Mouse (Mus musculus) embryonic facial prominence, embryonic 15.5 days (tissue): ENCODE data around the gene Zc3h7b. TPM values are rescaled to one million over a fixed set of nuclear protein-coding genes. Genes with fewer than 3 reads are reported as not detected.

Experiments used
- ATAC-seq: fragments of 200-750 bp; cut with Nextera tagmentation; 2 replicates; pipeline ENCODE4 v1.8.0; 2017; ENCODE audit warnings: low read depth, moderate TSS enrichment; ENCODE audit not compliant: insufficient number of reproducible peaks, low FRiP score, low TSS enrichment
- H3K27ac ChIP-seq: fragments of 300-500 bp; sonication (generic); replicated peaks from 2 replicates; pipeline ENCODE4 v1.5.1; 2015; ENCODE audit warnings: mild to moderate bottlenecking, inconsistent platforms
- H3K27me3 ChIP-seq: fragments of 300-500 bp; sonication (generic); 2 replicates; pipeline ENCODE4 v1.6.1; 2015; ENCODE audit warnings: inconsistent platforms
- H3K36me3 ChIP-seq: fragments of 300-500 bp; sonication (generic); 2 replicates; pipeline ENCODE4 v1.6.1; 2015; ENCODE audit warnings: mild to moderate bottlenecking, inconsistent platforms
- H3K4me1 ChIP-seq: fragments of 300-500 bp; sonication (generic); 2 replicates; pipeline ENCODE4 v1.6.1; 2015; ENCODE audit warnings: inconsistent platforms
- H3K4me2 ChIP-seq: fragments of 300-500 bp; sonication (generic); replicated peaks from 2 replicates; pipeline ENCODE4 v1.6.1; 2015; ENCODE audit warnings: mild to moderate bottlenecking, inconsistent platforms
- H3K4me3 ChIP-seq: fragments of 300-500 bp; sonication (generic); replicated peaks from 2 replicates; pipeline ENCODE4 v1.5.1; 2015; ENCODE audit warnings: mild to moderate bottlenecking, inconsistent platforms
- H3K9ac ChIP-seq: fragments of 300-500 bp; sonication (generic); 2 replicates; pipeline ENCODE4 v1.6.1; 2015; ENCODE audit warnings: inconsistent platforms
- H3K9me3 ChIP-seq: fragments of 300-500 bp; sonication (generic); replicated peaks from 2 replicates; pipeline ENCODE4 v1.6.1; 2016; ENCODE audit warnings: inconsistent platforms
- WGBS: fragments of 180-500 bp; shearing (Covaris S2); methylation state at CpG from one replicate; pipeline ENCODE4 v1.1.7; 2015; 5-methylcytosine and 5-hydroxymethylcytosine counted together
- polyA plus RNA-seq: library from polyadenylated mRNA; unstranded; fragments of >200 nt; fragmentation: Nextera tagmentation; extraction: Ambion mirVana; gene quantifications from 2 replicates; pipeline ENCODE4 v1.2.1, GENCODE M21; 2015

The Zc3h7b gene
- polyA plus RNA-seq, 1 experiment from 2014 or later = 29.5 TPM

- peak; percentile 87 for ATAC-seq
- Histone ChIP-seq H3K4me2 (peak overlapping the region; percentile 59), H3K9ac (peak overlapping the region; percentile 10; the same call in 1 of the 2 replicates), H3K27me3 (no peaks in the 10 kb centered on the region), H3K9me3 (no peaks in the 10 kb centered on the region), H3K4me1 (peaks cover 26% of the 10 kb centered on the region), H3K36me3 (no peaks in the 10 kb centered on the region), H3K27ac (peak overlapping the region; percentile 65), H3K4me3 (peak overlapping the region; percentile 43)
- 2% methylated on average over 33 of the region's 33 CpGs for WGBS
Measured at GRCm38 (mm10) chr15:81836124-81836821, 91.4 kb downstream of the Zc3h7b start.

GRCm38 (mm10) chr15:81836966-81837920 lies 92.4 kb downstream of the Zc3h7b start:
- Histone ChIP-seq H3K9ac (0 out of 2 replicates have a peak overlapping the region, but pooled peaks have one; percentile 10), H3K4me2 (peak overlapping the region; percentile 59; the same call in 1 of the 2 replicates), H3K9me3 (no peaks in the 10 kb centered on the region), H3K27me3 (no peaks in the 10 kb centered on the region), H3K4me3 (peak overlapping the region; percentile 43; the same call in 1 of the 2 replicates), H3K36me3 (no peaks in the 10 kb centered on the region), H3K4me1 (peaks cover 24% of the 10 kb centered on the region), H3K27ac (peak overlapping the region; percentile 65)
- ATAC-seq = no peak
- WGBS = 55% methylated on average over 7 of the region's 7 CpGs

- H3K4me2 ChIP-seq = no peak overlapping the region
- no peak overlapping the region for H3K9ac ChIP-seq
- WGBS = 70% methylated on average over 14 of the region's 14 CpGs
- no peak overlapping the region for H3K27ac ChIP-seq
- H3K9me3 ChIP-seq = no peaks in the 10 kb centered on the region
- no peak overlapping the region for H3K4me3 ChIP-seq
- no peaks in the 10 kb centered on the region for H3K36me3 ChIP-seq
- ATAC-seq = no peak
- H3K4me1 ChIP-seq = peaks cover 24% of the 10 kb centered on the region
- H3K27me3 ChIP-seq = no peaks in the 10 kb centered on the region
Measured at GRCm38 (mm10) chr15:81838554-81839235, 93.8 kb downstream of the Zc3h7b start.

DNA sequence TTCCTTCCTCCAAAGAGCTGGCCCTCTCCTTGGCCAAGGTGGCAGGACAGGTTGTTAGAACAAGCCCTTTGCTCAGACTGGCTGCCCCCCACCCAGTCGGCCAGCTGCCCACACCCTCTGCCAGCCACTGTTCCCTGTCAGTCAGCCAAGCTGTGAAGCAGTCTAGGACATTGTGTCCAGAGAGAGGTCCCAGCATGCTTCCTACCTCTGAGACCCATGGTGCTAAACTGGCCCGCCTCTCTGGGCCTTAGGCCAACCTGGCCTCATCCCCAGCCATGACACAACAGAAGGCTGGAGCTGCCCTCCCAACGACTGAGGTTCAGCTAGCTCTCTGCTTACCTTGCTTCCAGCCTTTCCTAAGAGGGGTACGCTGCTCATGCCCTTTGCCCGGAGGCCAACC lies 94.8 kb downstream of the Zc3h7b start:
- Histone ChIP-seq H3K27me3 (no peaks in the 10 kb centered on the region), H3K9me3 (no peaks in the 10 kb centered on the region), H3K4me3 (no peak overlapping the region), H3K9ac (no peak overlapping the region), H3K27ac (no peak overlapping the region), H3K36me3 (no peaks in the 10 kb centered on the region), H3K4me1 (peaks cover 24% of the 10 kb centered on the region), H3K4me2 (no peak overlapping the region)
- ATAC-seq = no peak; the same call in 1 of the 2 replicates
- 64% methylated on average over 5 of the region's 5 CpGs for WGBS

- no peak overlapping the region for H3K9ac ChIP-seq
- no peaks in the 10 kb centered on the region for H3K9me3 ChIP-seq
- H3K4me3 ChIP-seq = no peak overlapping the region
- H3K27ac ChIP-seq = no peak overlapping the region
- no peaks in the 10 kb centered on the region for H3K27me3 ChIP-seq
- 87% methylated on average over 7 of the region's 7 CpGs for WGBS
- no peaks in the 10 kb centered on the region for H3K36me3 ChIP-seq
- no peak overlapping the region for H3K4me2 ChIP-seq
- ATAC-seq = no peak
- peaks cover 25% of the 10 kb centered on the region for H3K4me1 ChIP-seq
Measured at GRCm38 (mm10) chr15:81840306-81840705, 95.4 kb downstream of the Zc3h7b start.

DNA sequence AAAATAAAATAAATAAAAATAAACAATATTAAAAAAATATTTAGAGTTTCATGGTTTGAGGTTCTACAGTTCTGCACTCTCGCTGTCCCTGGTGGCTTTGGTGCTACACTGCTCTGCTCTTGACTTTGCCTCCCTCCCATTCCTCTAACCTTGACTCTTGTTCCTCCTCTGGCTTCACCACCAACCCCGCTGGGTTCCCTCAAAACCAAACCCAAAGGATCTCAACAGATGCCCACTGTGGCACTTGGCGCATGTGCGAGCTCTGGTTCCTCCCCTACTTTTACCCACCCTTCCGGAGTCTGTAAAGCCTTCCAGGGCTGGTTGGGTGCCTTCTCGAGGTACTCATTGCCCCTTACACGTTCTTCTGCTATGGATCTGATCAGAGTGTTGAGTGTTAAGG lies 97.4 kb downstream of the Zc3h7b start:
- no peaks in the 10 kb centered on the region for H3K27me3 ChIP-seq
- no peak overlapping the region for H3K9ac ChIP-seq
- H3K27ac ChIP-seq = no peak overlapping the region
- no peak overlapping the region for H3K4me3 ChIP-seq
- H3K4me2 ChIP-seq = no peak overlapping the region
- 0 out of 2 replicates have a peak, but pooled peaks cover 13% of the 10 kb centered on the region for H3K4me1 ChIP-seq
- WGBS = 86% methylated on average over 7 of the region's 7 CpGs
- H3K36me3 ChIP-seq = peaks cover 9% of the 10 kb centered on the region; the same call in 1 of the 2 replicates
- H3K9me3 ChIP-seq = no peaks in the 10 kb centered on the region
- no peak for ATAC-seq

- Histone ChIP-seq H3K4me2 (no peak overlapping the region), H3K27me3 (no peaks in the 10 kb centered on the region), H3K9me3 (no peaks in the 10 kb centered on the region), H3K27ac (0 out of 2 replicates have a peak overlapping the region, but pooled peaks have one; percentile 44), H3K4me1 (peaks cover 16% of the 10 kb centered on the region), H3K4me3 (no peak overlapping the region), H3K36me3 (peaks cover 31% of the 10 kb centered on the region), H3K9ac (no peak overlapping the region)
- WGBS = 66% methylated on average over 5 of the region's 5 CpGs
- ATAC-seq = no peak
Measured at GRCm38 (mm10) chr15:81845033-81845625, 100.3 kb downstream of the Zc3h7b start.

DNA sequence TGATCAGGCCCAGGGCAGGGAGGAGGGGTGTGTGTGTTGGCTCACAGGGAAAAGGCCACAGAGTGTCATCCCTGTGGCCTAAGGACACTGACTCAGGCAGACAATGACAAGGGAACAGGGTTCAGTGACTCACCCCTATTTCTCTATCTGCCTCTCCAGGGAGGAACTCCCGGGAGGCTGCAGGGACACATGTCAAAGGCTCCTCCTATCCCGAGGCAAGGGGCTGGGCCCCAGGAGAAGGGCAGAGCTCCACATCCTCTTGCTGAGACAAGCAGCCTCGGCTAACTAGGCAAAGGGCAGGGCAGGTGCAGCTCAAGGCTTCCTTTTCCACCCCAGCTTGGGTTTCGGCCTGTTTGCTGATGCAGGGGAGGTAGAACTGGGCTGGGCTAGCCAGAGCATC lies 100.9 kb downstream of the Zc3h7b start:
- Histone ChIP-seq H3K4me1 (peaks cover 20% of the 10 kb centered on the region), H3K9ac (no peak overlapping the region), H3K27ac (0 out of 2 replicates have a peak overlapping the region, but pooled peaks have one; percentile 44), H3K9me3 (no peaks in the 10 kb centered on the region), H3K36me3 (peaks cover 37% of the 10 kb centered on the region), H3K4me3 (no peak overlapping the region), H3K4me2 (no peak overlapping the region), H3K27me3 (no peaks in the 10 kb centered on the region)
- whole genome bisulfite sequencing = 26% methylated on average over 4 of the region's 4 CpGs
- ATAC-seq = 0 out of 2 replicates have a peak, but pooled peaks have one; percentile 35
